Mouse (Mus musculus): ENCODE measurements around the gene Rnps1. TPM values are rescaled to one million over a fixed set of nuclear protein-coding genes. Genes with fewer than 3 reads are reported as not detected.

The Rnps1 gene
- total and polyA plus RNA-seq, 2 experiments from 2014 or later: 260 to 350 TPM

- Histone ChIP-seq H3K36me3 (ENCODE audit: insufficient read depth, low read length) (peaks cover 7% of the 10 kb centered on the region), H3K27ac (ENCODE audit: low read depth, low read length) (peak overlapping the region; percentile 85; the same call in 1 of the 2 replicates), H3K27me3 (ENCODE audit: insufficient read depth, low read length) (no peaks in the 10 kb centered on the region), H3K9ac (replicated peaks; ENCODE audit: low read length, poor library complexity, severe bottlenecking) (no peak overlapping the region), H3K4me1 (ENCODE audit: insufficient read depth, low read length) (peaks cover 17% of the 10 kb centered on the region), H3K4me2 (ENCODE audit: low read depth, low read length, poor library complexity, severe bottlenecking) (peak overlapping the region; percentile 99), H3K4me3 (ENCODE audit: low read depth, low read length) (peak overlapping the region; percentile 81), H3K9me3 (ENCODE audit: low read length) (no peaks in the 10 kb centered on the region)
- WGBS: 21% methylated on average over 7 of the region's 7 CpGs
- DNase-seq (ENCODE audit: low spot score) (no peak), ATAC-seq (ENCODE audit: low FRiP score) (no peak)
- no peak for TF ChIP-seq CTCF (IDR thresholded peaks at IDR 0.05)
Observed at GRCm38 (mm10) chr17:24469336-24469909, 55.1 kb downstream of the Rnps1 start.

DNA sequence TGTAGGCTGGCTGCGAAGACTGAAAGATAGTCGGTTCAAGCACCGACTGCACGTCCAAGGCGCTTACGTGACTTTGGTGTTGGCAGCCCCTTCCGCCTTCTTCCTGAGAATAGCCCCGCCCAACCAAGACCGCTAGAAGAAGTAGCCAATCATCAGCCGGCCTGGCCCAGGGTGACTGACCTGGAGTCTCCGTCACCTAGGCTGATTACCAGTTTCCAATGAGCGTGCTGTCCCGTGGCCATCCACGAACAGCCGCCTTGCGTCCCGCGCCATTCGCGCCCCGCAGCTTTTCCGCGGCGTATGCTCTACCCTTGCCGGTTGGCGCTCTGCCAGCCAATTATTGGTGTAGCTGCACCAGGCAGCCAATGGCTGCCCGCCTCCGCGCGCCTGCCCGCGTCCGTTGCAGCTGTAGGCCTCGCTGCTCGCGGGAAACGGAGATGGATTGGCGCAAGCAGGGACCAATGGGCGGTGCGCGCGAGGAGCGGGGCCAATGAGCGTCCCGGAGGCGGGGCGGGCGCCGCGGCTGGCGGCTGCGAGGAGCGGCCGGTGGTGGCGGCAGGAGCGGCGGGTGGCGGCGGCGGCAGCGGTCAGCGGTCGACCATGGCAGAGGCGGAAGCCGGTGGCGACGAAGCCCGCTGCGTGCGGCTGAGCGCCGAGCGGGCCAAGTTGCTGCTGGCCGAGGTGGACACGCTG is 55.7 kb downstream of the Rnps1 start, which contains the start of the genes E4f1 and Pgp:
E4f1 (minus strand) TSS at position 404 of the 693 bp plus-strand sequence.
Pgp (plus strand) TSS at position 483 of the 693 bp plus-strand sequence.
- DNase-seq (ENCODE audit: low spot score) (peak; percentile 99), ATAC-seq (ENCODE audit: low FRiP score) (peak; percentile 95)
- no peak for TF ChIP-seq CTCF (IDR thresholded peaks at IDR 0.05)
- Histone ChIP-seq H3K27ac (ENCODE audit: low read depth, low read length) (peak within 1 kb of the TSS; percentile 85), H3K4me1 (ENCODE audit: insufficient read depth, low read length) (peaks cover 17% of the 10 kb centered on the region), H3K4me3 (ENCODE audit: low read depth, low read length) (peak within 1 kb of the TSS; percentile 81), H3K9me3 (ENCODE audit: low read length) (no peaks in the 10 kb centered on the region), H3K27me3 (ENCODE audit: insufficient read depth, low read length) (no peaks in the 10 kb centered on the region), H3K9ac (replicated peaks; ENCODE audit: low read length, poor library complexity, severe bottlenecking) (peak within 1 kb of the TSS; percentile 86), H3K36me3 (ENCODE audit: insufficient read depth, low read length) (peaks cover 13% of the 10 kb centered on the region), H3K4me2 (ENCODE audit: low read depth, low read length, poor library complexity, severe bottlenecking) (peak within 1 kb of the TSS; percentile 99)
- under 1% methylated on average over 67 of the region's 75 CpGs for WGBS

GRCm38 (mm10) chr17:24470701-24471527 is 56.5 kb downstream of the Rnps1 start:
- ATAC-seq (ENCODE audit: low FRiP score): peak; percentile 17; the same call in 1 of the 2 replicates

DNA sequence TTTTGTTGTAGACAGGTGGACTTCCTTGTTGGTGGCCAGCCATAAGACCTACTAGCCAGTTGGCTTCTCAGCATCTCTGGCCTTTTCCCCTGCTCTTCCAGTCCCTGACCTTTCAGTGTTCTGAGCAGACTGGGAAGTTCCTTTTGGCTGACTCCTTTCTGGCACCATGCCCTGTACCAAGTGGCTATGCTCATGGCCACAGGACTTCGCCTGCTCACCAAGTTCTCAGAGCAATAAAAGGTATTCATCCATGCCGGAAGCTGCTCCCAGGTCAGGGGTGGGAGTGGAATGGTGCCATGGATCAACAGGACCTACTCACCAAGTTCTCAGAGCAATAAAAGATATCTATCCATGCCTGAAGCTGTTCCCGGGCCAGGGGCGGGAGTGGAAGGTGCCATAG is 58.1 kb downstream of the Rnps1 start:
- ATAC-seq (ENCODE audit: low FRiP score) (no peak), DNase-seq (ENCODE audit: low spot score) (peak; percentile 49)
- Histone ChIP-seq H3K9me3 (ENCODE audit: low read length) (no peaks in the 10 kb centered on the region), H3K4me2 (ENCODE audit: low read depth, low read length, poor library complexity, severe bottlenecking) (peak overlapping the region; percentile 99), H3K27me3 (ENCODE audit: insufficient read depth, low read length) (no peaks in the 10 kb centered on the region), H3K4me1 (ENCODE audit: insufficient read depth, low read length) (peaks cover 17% of the 10 kb centered on the region), H3K4me3 (ENCODE audit: low read depth, low read length) (no peak overlapping the region), H3K36me3 (ENCODE audit: insufficient read depth, low read length) (peaks cover 35% of the 10 kb centered on the region), H3K27ac (ENCODE audit: low read depth, low read length) (no peak overlapping the region), H3K9ac (replicated peaks; ENCODE audit: low read length, poor library complexity, severe bottlenecking) (no peak overlapping the region)
- 92% methylated on average over 4 of the region's 4 CpGs for WGBS
- TF ChIP-seq CTCF (IDR thresholded peaks at IDR 0.05): no peak

More at GRCm38 (mm10) chr17:24470701-24471527, 56.5 kb downstream of the Rnps1 start:
- H3K36me3 ChIP-seq (ENCODE audit: insufficient read depth, low read length): peaks cover 21% of the 10 kb centered on the region
- peak overlapping the region; percentile 81 for H3K4me3 ChIP-seq (ENCODE audit: low read depth, low read length)
- H3K4me2 ChIP-seq (ENCODE audit: low read depth, low read length, poor library complexity, severe bottlenecking): peak overlapping the region; percentile 99
- no peaks in the 10 kb centered on the region for H3K27me3 ChIP-seq (ENCODE audit: insufficient read depth, low read length)
- no peaks in the 10 kb centered on the region for H3K9me3 ChIP-seq (ENCODE audit: low read length)
- DNase-seq (ENCODE audit: low spot score): peak; percentile 28
- H3K4me1 ChIP-seq (ENCODE audit: insufficient read depth, low read length): peaks cover 17% of the 10 kb centered on the region
- WGBS: under 1% methylated on average over 68 of the region's 68 CpGs
- no peak for TF ChIP-seq CTCF (IDR thresholded peaks at IDR 0.05)
- peak overlapping the region; percentile 86 for H3K9ac ChIP-seq (replicated peaks; ENCODE audit: low read length, poor library complexity, severe bottlenecking)
- H3K27ac ChIP-seq (ENCODE audit: low read depth, low read length): peak overlapping the region; percentile 85

DNA sequence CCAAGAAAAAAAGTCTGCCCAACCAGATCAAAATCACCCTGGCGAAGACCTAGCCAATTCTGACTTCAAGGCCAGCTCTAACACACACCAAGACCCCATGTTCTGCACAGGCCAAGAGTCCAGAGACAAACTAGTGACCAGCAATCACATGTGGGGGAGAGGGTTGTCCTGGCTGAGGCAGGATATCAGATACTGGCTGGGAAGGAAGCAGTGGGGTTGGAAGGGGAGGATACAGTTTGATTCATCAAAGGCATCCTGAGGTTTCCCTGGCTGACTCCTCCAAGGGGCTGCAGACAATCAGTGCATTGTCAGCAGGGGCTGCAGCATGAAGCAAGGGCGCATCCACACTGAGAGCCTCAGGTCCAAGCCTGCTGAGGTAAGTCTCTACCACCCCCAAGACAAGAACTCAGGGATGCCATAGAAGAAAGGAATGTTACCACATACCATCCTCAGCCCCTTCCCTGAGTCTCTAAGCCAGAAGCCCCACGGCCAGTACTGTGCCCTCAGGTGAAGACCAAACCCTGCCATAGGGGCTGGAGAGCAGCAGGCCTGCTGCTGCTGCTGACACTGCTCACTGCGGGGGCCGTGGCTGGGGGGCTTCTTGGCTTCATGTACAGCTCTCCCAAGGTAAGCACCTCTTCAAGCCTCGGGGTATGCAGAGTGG is 59.4 kb downstream of the Rnps1 start, which contains the start of gene Bricd5:
Bricd5 (plus strand) TSS at position 273 of the 664 bp plus-strand sequence.
- Histone ChIP-seq H3K4me3 (ENCODE audit: low read depth, low read length) (no peak within 1 kb of the TSS), H3K9me3 (ENCODE audit: low read length) (no peaks in the 10 kb centered on the region), H3K27me3 (ENCODE audit: insufficient read depth, low read length) (no peaks in the 10 kb centered on the region), H3K9ac (replicated peaks; ENCODE audit: low read length, poor library complexity, severe bottlenecking) (no peak within 1 kb of the TSS), H3K4me1 (ENCODE audit: insufficient read depth, low read length) (peaks cover 20% of the 10 kb centered on the region), H3K27ac (ENCODE audit: low read depth, low read length) (no peak within 1 kb of the TSS), H3K36me3 (ENCODE audit: insufficient read depth, low read length) (peaks cover 35% of the 10 kb centered on the region), H3K4me2 (ENCODE audit: low read depth, low read length, poor library complexity, severe bottlenecking) (no peak within 1 kb of the TSS)
- WGBS: 86% methylated on average over 6 of the region's 6 CpGs
- no peak for ATAC-seq (ENCODE audit: low FRiP score)
- no peak for DNase-seq (ENCODE audit: low spot score)
- no peak for TF ChIP-seq CTCF (IDR thresholded peaks at IDR 0.05)
